ENCODE assay signal across 13 mouse cellular contexts in the genomic region with DNA sequence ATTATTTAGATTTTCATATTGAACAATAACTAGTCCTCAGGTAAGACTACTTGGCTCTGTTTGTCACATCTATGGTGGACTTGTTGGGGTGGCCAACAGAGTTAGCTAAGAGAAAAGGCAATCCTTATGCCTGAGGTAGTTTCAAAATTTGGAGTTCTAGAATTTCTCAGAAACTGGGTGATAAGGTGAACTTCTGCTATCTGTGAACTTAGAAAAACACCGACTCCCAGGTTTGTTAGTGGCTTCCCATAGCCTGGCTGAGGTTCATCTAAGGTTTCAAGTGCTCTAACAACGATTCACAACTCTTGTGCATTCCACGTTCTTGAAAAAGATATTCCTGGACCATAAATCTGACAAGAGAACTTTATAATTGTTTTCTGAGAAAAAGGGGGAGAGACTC. TPM values are rescaled to one million over a fixed set of nuclear protein-coding genes. Genes with fewer than 3 reads are reported as not detected.
A peak's percentile ranks its signal among the peaks of the same experiment; 100 is the strongest.
DNase-seq lines count a peak whose midpoint lies in the region; ATAC-seq lines count a peak whose summit lies in the region.
"Had no signal": no experiment of that assay in that cellular context is flagged by ENCODE, and none has a peak within 500 bp of the region (broad histone marks: within the 10 kb centered on the region; RNA-seq: fewer than 3 reads in every experiment).

No protein-coding gene starts in this region.

- H3K27ac ChIP-seq in heart, embryonic 15.5 days, result no peak overlapping the region
- H3K27ac ChIP-seq in liver, embryonic 11.5 days (ENCODE audit: low read depth, low read length), result no peak overlapping the region
- no peak overlapping the region for H3K27ac ChIP-seq in embryonic facial prominence, embryonic 10.5 days (replicated peaks)
- H3K27ac ChIP-seq in liver, embryonic 16.5 days (ENCODE audit: low read length), result no peak overlapping the region

- 32% methylated on average over 3 of the region's 3 CpGs for WGBS in heart, embryonic 15.5 days
- 32% methylated on average over 3 of the region's 3 CpGs for WGBS in liver, embryonic 11.5 days
- 77% methylated on average over 3 of the region's 3 CpGs for WGBS in embryonic facial prominence, embryonic 10.5 days
- 30% methylated on average over 3 of the region's 3 CpGs for WGBS in liver, embryonic 16.5 days (ENCODE audit: insufficient replicate concordance)

- H3K4me2 ChIP-seq in heart, embryonic 15.5 days, result peak overlapping the region; percentile 81; the same call in 1 of the 2 replicates
- peak overlapping the region; percentile 99 for H3K4me2 ChIP-seq in liver, embryonic 11.5 days
- 0 out of 2 replicates have a peak overlapping the region, but pooled peaks have one; percentile 98 for H3K4me2 ChIP-seq in liver, embryonic 16.5 days (ENCODE audit: low read depth, low read length)

- no peak overlapping the region for H3K9ac ChIP-seq in heart, embryonic 15.5 days
- no peak overlapping the region for H3K9ac ChIP-seq in liver, embryonic 11.5 days (ENCODE audit: low read depth, low read length)
- no peak overlapping the region for H3K9ac ChIP-seq in liver, embryonic 16.5 days (ENCODE audit: low read depth, low read length)

- ATAC-seq in heart, embryonic 15.5 days (replicated peaks; ENCODE audit: insufficient number of reproducible peaks, insufficient read depth, low FRiP score, low read depth), result no peak
- no peak for ATAC-seq in liver, embryonic 11.5 days (replicated peaks; ENCODE audit: low FRiP score)
- no peak for ATAC-seq in liver, embryonic 16.5 days (ENCODE audit: low read depth)

- H3K27me3 ChIP-seq in heart, embryonic 15.5 days, result no peaks in the 10 kb centered on the region
- H3K27me3 ChIP-seq in liver, embryonic 11.5 days (replicated peaks; ENCODE audit: control insufficient read depth, insufficient read depth, low read length), result no peaks in the 10 kb centered on the region
- peaks cover 6% of the 10 kb centered on the region for H3K27me3 ChIP-seq in embryonic facial prominence, embryonic 10.5 days (replicated peaks; ENCODE audit: low read depth, poor library complexity, severe bottlenecking)
- H3K27me3 ChIP-seq in liver, embryonic 16.5 days (ENCODE audit: control insufficient read depth, insufficient read depth, low read depth, low read length), result peaks cover 10% of the 10 kb centered on the region
- H3K27me3 ChIP-seq: forebrain, embryonic 15.5 days had no signal

- no peaks in the 10 kb centered on the region for H3K9me3 ChIP-seq in heart, embryonic 15.5 days (replicated peaks)
- no peaks in the 10 kb centered on the region for H3K9me3 ChIP-seq in liver, embryonic 11.5 days (ENCODE audit: control insufficient read depth, low read length)
- no peaks in the 10 kb centered on the region for H3K9me3 ChIP-seq in embryonic facial prominence, embryonic 10.5 days
- no peaks in the 10 kb centered on the region for H3K9me3 ChIP-seq in liver, embryonic 16.5 days (replicated peaks; ENCODE audit: control insufficient read depth, low read length)
- H3K9me3 ChIP-seq: forebrain, embryonic 15.5 days had no signal

- DNase-seq in heart, adult 18-20 months, result no peak
- no peak for DNase-seq in liver, embryonic 11.5 days (ENCODE audit: low spot score)
- DNase-seq in liver, result no peak
- no peak for DNase-seq in embryonic facial prominence, embryonic 10.5 days (ENCODE audit: low spot score)
- no peak for DNase-seq in layer of hippocampus, adult 18-20 months (ENCODE audit: low spot score in 2 of 2)
- DNase-seq: cerebellum, adult 18-20 months; gastrocnemius, postnatal 36 days; retina, postnatal 1 day; thymus, postnatal 14 days had no signal

- no peaks in the 10 kb centered on the region for H3K36me3 ChIP-seq in heart, embryonic 15.5 days
- no peaks in the 10 kb centered on the region for H3K36me3 ChIP-seq in liver, embryonic 11.5 days (ENCODE audit: control insufficient read depth, insufficient read depth, low read length)
- no peaks in the 10 kb centered on the region for H3K36me3 ChIP-seq in embryonic facial prominence, embryonic 10.5 days (replicated peaks)
- H3K36me3 ChIP-seq in liver, embryonic 16.5 days (ENCODE audit: control insufficient read depth, insufficient read depth), result no peaks in the 10 kb centered on the region
- H3K36me3 ChIP-seq: forebrain, embryonic 15.5 days had no signal

- peaks cover 9% of the 10 kb centered on the region; the same call in 1 of the 2 replicates for H3K4me1 ChIP-seq in heart, embryonic 15.5 days (replicated peaks)
- H3K4me1 ChIP-seq in liver, embryonic 11.5 days (replicated peaks; ENCODE audit: control insufficient read depth, insufficient read depth, low read length), result peaks cover 11% of the 10 kb centered on the region; the same call in 1 of the 2 replicates
- peaks cover 5% of the 10 kb centered on the region for H3K4me1 ChIP-seq in embryonic facial prominence, embryonic 10.5 days
- peaks cover 13% of the 10 kb centered on the region for H3K4me1 ChIP-seq in liver, embryonic 16.5 days (ENCODE audit: control insufficient read depth, low read depth, low read length)

- peak overlapping the region; percentile 71; the same call in 1 of the 2 replicates for H3K4me3 ChIP-seq in heart, embryonic 15.5 days
- no peak overlapping the region; the same call in 1 of the 2 replicates for H3K4me3 ChIP-seq in liver, embryonic 11.5 days (ENCODE audit: low read depth, low read length)
- peak overlapping the region; percentile 83; the same call in 1 of the 2 replicates for H3K4me3 ChIP-seq in embryonic facial prominence, embryonic 10.5 days
- H3K4me3 ChIP-seq in liver, embryonic 16.5 days (ENCODE audit: low read depth, low read length), result no peak overlapping the region

RNA-seq across cellular contexts. Expression of a gene that starts 0.5 kb away (rescaled TPM):
- polyA plus RNA-seq in heart, embryonic 15.5 days (2015; fragmentation: Nextera tagmentation; extraction: Ambion mirVana), result 20.5 and 24.4 TPM in 2 replicates
- total RNA-seq in heart, adult 18-20 months (2021), result 10 to 100 TPM; 16.1 to 17.9 TPM
- 24.7 and 26.2 TPM in 2 replicates for polyA plus RNA-seq in liver, embryonic 11.5 days (2014; fragmentation: Nextera tagmentation; extraction: Ambion mirVana)
- polyA plus RNA-seq in embryonic facial prominence, embryonic 10.5 days (2016; fragmentation: Nextera tagmentation; extraction: Ambion mirVana), result 27.2 and 29.2 TPM in 2 replicates
- 7.6 and 7.8 TPM in 2 replicates for polyA plus RNA-seq in liver, embryonic 16.5 days (2015; fragmentation: Nextera tagmentation; extraction: Ambion mirVana)
- 10 to 100 TPM; 33.5 to 35.4 TPM for total RNA-seq in layer of hippocampus, adult 18-20 months (2021)

RNA-seq across cellular contexts. Expression of a gene that starts 1.2 kb away (rescaled TPM):
- polyA plus RNA-seq in heart, embryonic 15.5 days (2015; fragmentation: Nextera tagmentation; extraction: Ambion mirVana), result 2.1 and 2.8 TPM in 2 replicates
- under 1 TPM in 1 of 2 experiments, not detected in 1; 0.62 TPM for total RNA-seq in heart, adult 18-20 months (2021)
- 1.8 and 2.7 TPM in 2 replicates for polyA plus RNA-seq in liver, embryonic 11.5 days (2014; fragmentation: Nextera tagmentation; extraction: Ambion mirVana)
- polyA plus RNA-seq in embryonic facial prominence, embryonic 10.5 days (2016; fragmentation: Nextera tagmentation; extraction: Ambion mirVana), result 2.1 and 2.5 TPM in 2 replicates
- polyA plus RNA-seq in liver, embryonic 16.5 days (2015; fragmentation: Nextera tagmentation; extraction: Ambion mirVana), result 0.71 and 0.76 TPM in 2 replicates
- not detected for total RNA-seq in layer of hippocampus, adult 18-20 months (2021)
- total RNA-seq: gastrocnemius, postnatal 36 days; left cerebral cortex, postnatal 10 days had no signal

Comparison
In these comparisons a context has a peak if more than half of its experiments do, and no peak if none do; other contexts are left out.
1. H3K4me3 ChIP-seq: peak in heart, embryonic 15.5 days (single experiment) and embryonic facial prominence, embryonic 10.5 days (single experiment); none in liver, embryonic 11.5 days (single experiment) and liver, embryonic 16.5 days (single experiment).
2. Peak in every context shown above with its lines, with median percentiles within 50 percentile points of each other: H3K4me2 ChIP-seq.